Mouse (Mus musculus) E14TG2a.4 (cell line): ENCODE results near the gene Zbed6.

ENCODE experiments used
- CTCF ChIP-seq: conservative IDR thresholded peaks from 2 replicates; pipeline ENCODE4 v1.5.1; 2014; ENCODE audit warnings: low read length
- NANOG ChIP-seq: IDR thresholded peaks from 2 replicates; pipeline ENCODE4 v1.6.1; 2014; ENCODE audit warnings: borderline replicate concordance, low read length, mixed read lengths

DNA sequence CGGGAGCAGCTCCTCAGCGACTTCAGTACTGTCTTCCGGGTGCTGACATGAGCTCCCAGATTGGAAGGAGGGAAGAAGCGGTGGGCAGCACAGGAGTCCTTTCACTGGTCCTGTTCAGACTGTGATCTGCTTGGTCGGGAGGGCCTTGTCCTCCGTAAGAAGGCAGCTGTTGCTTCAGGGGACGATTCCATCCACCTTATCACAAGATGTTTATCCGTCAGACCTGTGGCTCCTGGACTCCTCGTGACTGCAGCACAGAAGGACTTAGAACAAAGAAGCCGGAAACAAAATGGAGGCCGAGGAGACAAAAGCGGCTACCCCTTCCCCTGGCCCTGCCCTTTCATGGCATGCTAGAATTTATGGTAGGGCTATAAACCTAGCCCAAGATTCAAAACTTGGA is 9.5 kb upstream of the Zbed6 start:
- no peak for TF ChIP-seq NANOG
- no peak for TF ChIP-seq CTCF
